Mouse (Mus musculus): Measurements from ENCODE around the gene Ppp2r5a. TPM values are rescaled to one million over a fixed set of nuclear protein-coding genes. Genes with fewer than 3 reads are reported as not detected.

Gene Ppp2r5a
- polyA plus RNA-seq, 1 experiment from 2014 or later: 34.6 TPM

- Histone ChIP-seq H3K4me2 (ENCODE audit: low read depth, low read length) (peak overlapping the region; percentile 95), H3K36me3 (ENCODE audit: control insufficient read depth, insufficient read depth, low read length) (no peaks in the 10 kb centered on the region), H3K4me1 (ENCODE audit: control insufficient read depth, insufficient read depth, low read length) (peaks cover 10% of the 10 kb centered on the region), H3K27ac (replicated peaks; ENCODE audit: low read depth, low read length) (no peak overlapping the region), H3K27me3 (replicated peaks; ENCODE audit: control insufficient read depth, insufficient read depth, low read length) (no peaks in the 10 kb centered on the region), H3K9me3 (ENCODE audit: control insufficient read depth, low read length) (no peaks in the 10 kb centered on the region), H3K9ac (ENCODE audit: low read depth, low read length) (0 out of 2 replicates have a peak overlapping the region, but pooled peaks have one; percentile 74), H3K4me3 (ENCODE audit: low read depth, low read length) (peak overlapping the region; percentile 89; the same call in 1 of the 2 replicates)
- 81% methylated on average over 7 of the region's 7 CpGs for WGBS
- DNase-seq (ENCODE audit: low spot score) (no peak), ATAC-seq (ENCODE audit: low read depth) (no peak)
These were observed 78.1 kb downstream of the Ppp2r5a start for GRCm38 (mm10) chr1:191324733-191325590.

GRCm38 (mm10) chr1:191323381-191323780, 79.7 kb downstream of the Ppp2r5a start:
- Histone ChIP-seq H3K4me1 (ENCODE audit: control insufficient read depth, insufficient read depth, low read length) (peaks cover 10% of the 10 kb centered on the region), H3K27ac (replicated peaks; ENCODE audit: low read depth, low read length) (no peak overlapping the region), H3K9me3 (ENCODE audit: control insufficient read depth, low read length) (no peaks in the 10 kb centered on the region), H3K36me3 (ENCODE audit: control insufficient read depth, insufficient read depth, low read length) (no peaks in the 10 kb centered on the region), H3K4me2 (ENCODE audit: low read depth, low read length) (no peak overlapping the region), H3K4me3 (ENCODE audit: low read depth, low read length) (no peak overlapping the region), H3K27me3 (replicated peaks; ENCODE audit: control insufficient read depth, insufficient read depth, low read length) (no peaks in the 10 kb centered on the region), H3K9ac (ENCODE audit: low read depth, low read length) (no peak overlapping the region)
- DNase-seq (ENCODE audit: low spot score) (no peak), ATAC-seq (ENCODE audit: low read depth) (no peak)
- WGBS: 87% methylated on average over 3 of the region's 3 CpGs

DNA sequence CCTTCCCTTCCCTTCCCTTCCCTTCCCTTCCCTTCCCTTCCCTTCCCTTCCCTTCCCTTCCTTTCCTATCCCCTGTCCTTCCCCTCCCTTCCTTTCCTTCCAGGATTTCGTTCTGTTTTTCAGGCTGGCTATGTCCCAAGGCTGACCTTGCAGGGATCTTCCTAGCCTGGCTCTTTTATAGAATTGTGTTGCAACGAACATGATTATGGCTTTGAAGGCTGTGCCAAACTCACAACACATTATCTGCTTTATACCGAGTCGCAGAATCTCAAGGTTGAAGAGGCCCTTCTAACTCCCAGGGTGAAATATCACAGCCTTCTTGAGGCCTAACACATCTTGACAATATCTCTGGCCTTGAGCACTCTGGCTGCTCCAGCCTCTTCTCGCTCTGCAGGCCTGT, 84.4 kb downstream of the Ppp2r5a start:
- H3K36me3 ChIP-seq (ENCODE audit: control insufficient read depth, insufficient read depth, low read length): no peaks in the 10 kb centered on the region
- H3K27me3 ChIP-seq (replicated peaks; ENCODE audit: control insufficient read depth, insufficient read depth, low read length): no peaks in the 10 kb centered on the region
- no peak overlapping the region for H3K27ac ChIP-seq (replicated peaks; ENCODE audit: low read depth, low read length)
- 60% methylated on average over 5 of the region's 5 CpGs for WGBS
- H3K4me2 ChIP-seq (ENCODE audit: low read depth, low read length): no peak overlapping the region
- H3K9ac ChIP-seq (ENCODE audit: low read depth, low read length): no peak overlapping the region
- H3K4me3 ChIP-seq (ENCODE audit: low read depth, low read length): no peak overlapping the region
- H3K9me3 ChIP-seq (ENCODE audit: control insufficient read depth, low read length): no peaks in the 10 kb centered on the region
- 0 out of 2 replicates have a peak, but pooled peaks cover 4% of the 10 kb centered on the region for H3K4me1 ChIP-seq (ENCODE audit: control insufficient read depth, insufficient read depth, low read length)
- no peak for ATAC-seq (ENCODE audit: low read depth)
- peak; percentile 48 for DNase-seq (ENCODE audit: low spot score)

- Histone ChIP-seq H3K36me3 (ENCODE audit: control insufficient read depth, insufficient read depth, low read length) (no peaks in the 10 kb centered on the region), H3K4me1 (ENCODE audit: control insufficient read depth, insufficient read depth, low read length) (0 out of 2 replicates have a peak, but pooled peaks cover 4% of the 10 kb centered on the region), H3K4me3 (ENCODE audit: low read depth, low read length) (peak within 1 kb of the TSS; percentile 69), H3K4me2 (ENCODE audit: low read depth, low read length) (peak within 1 kb of the TSS; percentile 63), H3K9me3 (ENCODE audit: control insufficient read depth, low read length) (no peaks in the 10 kb centered on the region), H3K9ac (ENCODE audit: low read depth, low read length) (peak within 1 kb of the TSS; percentile 91), H3K27me3 (replicated peaks; ENCODE audit: control insufficient read depth, insufficient read depth, low read length) (no peaks in the 10 kb centered on the region), H3K27ac (replicated peaks; ENCODE audit: low read depth, low read length) (peak within 1 kb of the TSS; percentile 67)
- DNase-seq (ENCODE audit: low spot score) (peak; percentile 80), ATAC-seq (ENCODE audit: low read depth) (peak; percentile 93)
- 0% methylated on average over 11 of the region's 54 CpGs for WGBS
These were observed 85.4 kb downstream of the Ppp2r5a start, which contains the start of gene Nenf for GRCm38 (mm10) chr1:191317591-191318196. Nenf (minus strand) TSS chr1:191318194.

DNA sequence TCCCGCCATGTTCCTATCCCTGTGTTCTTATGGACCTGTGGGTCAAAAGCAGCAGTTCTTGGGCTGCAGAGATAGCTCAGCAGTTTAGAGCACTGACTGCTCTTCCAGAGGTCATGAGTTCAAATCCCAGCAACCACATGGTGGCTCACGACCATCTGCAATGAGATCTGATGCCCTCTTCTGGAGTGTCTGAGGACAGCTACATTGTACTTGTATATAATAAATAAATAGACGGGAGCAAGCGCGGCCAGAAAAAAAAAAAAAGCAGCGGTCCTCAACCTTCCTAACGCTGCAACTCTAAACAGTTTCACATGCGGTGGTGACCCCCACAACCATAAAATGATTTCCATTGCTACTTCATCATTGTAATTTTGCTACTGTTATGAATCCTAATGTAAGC, 86.3 kb downstream of the Ppp2r5a start:
- Histone ChIP-seq H3K27me3 (replicated peaks; ENCODE audit: control insufficient read depth, insufficient read depth, low read length) (no peaks in the 10 kb centered on the region), H3K27ac (replicated peaks; ENCODE audit: low read depth, low read length) (no peak overlapping the region), H3K9me3 (ENCODE audit: control insufficient read depth, low read length) (no peaks in the 10 kb centered on the region), H3K4me3 (ENCODE audit: low read depth, low read length) (peak overlapping the region; percentile 69), H3K36me3 (ENCODE audit: control insufficient read depth, insufficient read depth, low read length) (no peaks in the 10 kb centered on the region), H3K4me1 (ENCODE audit: control insufficient read depth, insufficient read depth, low read length) (0 out of 2 replicates have a peak, but pooled peaks cover 4% of the 10 kb centered on the region), H3K9ac (ENCODE audit: low read depth, low read length) (peak overlapping the region; percentile 91; the same call in 1 of the 2 replicates), H3K4me2 (ENCODE audit: low read depth, low read length) (peak overlapping the region; percentile 63)
- ATAC-seq (ENCODE audit: low read depth): no peak
- WGBS: 77% methylated on average over 8 of the region's 8 CpGs
- DNase-seq (ENCODE audit: low spot score): no peak

GRCm38 (mm10) chr1:191313926-191314325, 89.1 kb downstream of the Ppp2r5a start:
- Histone ChIP-seq H3K27ac (replicated peaks; ENCODE audit: low read depth, low read length) (no peak overlapping the region), H3K9ac (ENCODE audit: low read depth, low read length) (no peak overlapping the region), H3K27me3 (replicated peaks; ENCODE audit: control insufficient read depth, insufficient read depth, low read length) (no peaks in the 10 kb centered on the region), H3K9me3 (ENCODE audit: control insufficient read depth, low read length) (no peaks in the 10 kb centered on the region), H3K4me1 (ENCODE audit: control insufficient read depth, insufficient read depth, low read length) (0 out of 2 replicates have a peak, but pooled peaks cover 4% of the 10 kb centered on the region), H3K4me2 (ENCODE audit: low read depth, low read length) (no peak overlapping the region), H3K36me3 (ENCODE audit: control insufficient read depth, insufficient read depth, low read length) (no peaks in the 10 kb centered on the region), H3K4me3 (ENCODE audit: low read depth, low read length) (no peak overlapping the region)
- WGBS: 53% methylated on average over 4 of the region's 4 CpGs
- ATAC-seq (ENCODE audit: low read depth) (no peak), DNase-seq (ENCODE audit: low spot score) (no peak)

DNA sequence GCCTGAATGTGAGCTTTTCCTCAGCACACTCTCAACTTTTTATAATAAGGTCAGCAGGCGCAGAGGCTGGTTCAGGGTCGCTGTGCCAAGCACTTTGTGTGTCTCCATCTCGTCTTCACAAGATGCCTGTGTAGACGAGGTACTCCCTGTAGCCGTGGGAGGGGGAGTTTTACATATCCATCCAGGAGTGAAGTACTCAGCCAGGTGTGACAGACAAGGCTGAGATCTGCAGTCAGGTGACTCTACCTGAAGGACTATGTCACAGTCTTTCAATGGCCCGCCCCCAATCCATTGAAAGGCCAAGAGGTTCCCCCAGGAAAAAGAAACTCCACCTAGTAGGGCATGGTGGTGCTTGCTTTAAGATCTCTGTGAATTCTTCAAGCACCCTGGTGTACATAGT, 89.9 kb downstream of the Ppp2r5a start:
- Histone ChIP-seq H3K36me3 (ENCODE audit: control insufficient read depth, insufficient read depth, low read length) (peaks cover 3% of the 10 kb centered on the region), H3K27ac (replicated peaks; ENCODE audit: low read depth, low read length) (no peak overlapping the region), H3K4me1 (ENCODE audit: control insufficient read depth, insufficient read depth, low read length) (0 out of 2 replicates have a peak, but pooled peaks cover 4% of the 10 kb centered on the region), H3K4me2 (ENCODE audit: low read depth, low read length) (peak overlapping the region; percentile 65), H3K9ac (ENCODE audit: low read depth, low read length) (peak overlapping the region; percentile 69; the same call in 1 of the 2 replicates), H3K9me3 (ENCODE audit: control insufficient read depth, low read length) (no peaks in the 10 kb centered on the region), H3K4me3 (ENCODE audit: low read depth, low read length) (peak overlapping the region; percentile 59), H3K27me3 (replicated peaks; ENCODE audit: control insufficient read depth, insufficient read depth, low read length) (no peaks in the 10 kb centered on the region)
- no peak for ATAC-seq (ENCODE audit: low read depth)
- WGBS: 63% methylated on average over 6 of the region's 6 CpGs
- no peak for DNase-seq (ENCODE audit: low spot score)

DNA sequence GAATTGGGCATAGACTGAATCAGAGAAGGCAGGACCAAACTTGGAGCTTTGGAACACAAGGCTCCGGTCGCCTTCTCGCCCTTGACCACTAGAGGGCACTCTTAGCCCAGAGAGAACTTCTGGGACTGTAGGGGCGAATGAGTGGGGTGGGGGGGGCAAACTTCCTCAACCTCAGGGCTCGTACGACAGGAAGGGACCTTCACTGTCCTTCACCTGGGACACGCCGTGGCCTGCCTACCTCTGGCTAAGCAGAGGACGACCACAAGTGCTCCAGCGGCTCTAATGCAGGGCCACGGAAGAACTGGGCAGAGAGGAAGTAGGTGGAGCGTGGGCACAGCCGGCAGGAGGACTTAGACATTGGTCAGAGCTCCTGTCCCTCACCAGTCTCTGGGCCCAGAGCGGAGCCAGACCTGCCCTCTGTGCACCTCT, 90.5 kb downstream of the Ppp2r5a start:
- no peak overlapping the region for H3K27ac ChIP-seq (replicated peaks; ENCODE audit: low read depth, low read length)
- 3% methylated on average over 14 of the region's 14 CpGs for WGBS
- H3K4me3 ChIP-seq (ENCODE audit: low read depth, low read length): peak overlapping the region; percentile 59

More for the DNA sequence above, 90.5 kb downstream of the Ppp2r5a start:
- DNase-seq (ENCODE audit: low spot score) (peak; percentile 91), ATAC-seq (ENCODE audit: low read depth) (peak; percentile 93)
- H3K36me3 ChIP-seq (ENCODE audit: control insufficient read depth, insufficient read depth, low read length): peaks cover 6% of the 10 kb centered on the region
- H3K4me2 ChIP-seq (ENCODE audit: low read depth, low read length): peak overlapping the region; percentile 65
- peak overlapping the region; percentile 69 for H3K9ac ChIP-seq (ENCODE audit: low read depth, low read length)
- H3K4me1 ChIP-seq (ENCODE audit: control insufficient read depth, insufficient read depth, low read length): 0 out of 2 replicates have a peak, but pooled peaks cover 4% of the 10 kb centered on the region
- H3K9me3 ChIP-seq (ENCODE audit: control insufficient read depth, low read length): no peaks in the 10 kb centered on the region
- no peaks in the 10 kb centered on the region for H3K27me3 ChIP-seq (replicated peaks; ENCODE audit: control insufficient read depth, insufficient read depth, low read length)
